Mouse (Mus musculus) CD4-positive, CD25-positive, alpha-beta regulatory T cell, adult 2 months (primary cell): Measurements from ENCODE around the gene Bnip3.

ENCODE experiments used
- DNase-seq: peaks from one replicate; pipeline ENCODE4 v3.0.0-alpha.2; 2012; ENCODE audit warnings: low read depth, low spot score

Bnip3 gene

GRCm38 (mm10) chr7:138906441-138906840 lies 2.9 kb downstream of the Bnip3 start:
- DNase-seq = no peak

- no peak for DNase-seq
These were observed 5.4 kb downstream of the Bnip3 start for GRCm38 (mm10) chr7:138903886-138904435.

DNA sequence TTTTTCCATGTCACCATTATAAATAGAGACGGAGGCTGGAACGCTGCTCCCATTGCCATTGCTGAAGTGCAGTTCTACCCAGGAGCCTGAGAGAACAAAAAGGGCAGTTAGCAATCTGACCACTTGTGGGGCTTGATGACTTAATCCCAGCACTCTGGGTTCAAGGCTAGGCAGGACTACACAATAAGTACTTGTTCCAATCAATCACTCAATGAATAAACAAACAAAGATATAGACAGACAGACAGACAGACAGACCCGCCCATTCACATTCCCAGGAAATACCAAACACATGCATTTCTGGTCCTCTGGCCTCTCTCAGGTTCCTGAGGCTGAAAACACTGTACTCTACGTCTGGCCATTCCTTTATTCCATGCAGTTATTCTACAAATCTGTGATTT lies 10.6 kb downstream of the Bnip3 start:
- DNase-seq = no peak

- DNase-seq = no peak
These were observed 11.2 kb downstream of the Bnip3 start for GRCm38 (mm10) chr7:138898122-138898521.

DNA sequence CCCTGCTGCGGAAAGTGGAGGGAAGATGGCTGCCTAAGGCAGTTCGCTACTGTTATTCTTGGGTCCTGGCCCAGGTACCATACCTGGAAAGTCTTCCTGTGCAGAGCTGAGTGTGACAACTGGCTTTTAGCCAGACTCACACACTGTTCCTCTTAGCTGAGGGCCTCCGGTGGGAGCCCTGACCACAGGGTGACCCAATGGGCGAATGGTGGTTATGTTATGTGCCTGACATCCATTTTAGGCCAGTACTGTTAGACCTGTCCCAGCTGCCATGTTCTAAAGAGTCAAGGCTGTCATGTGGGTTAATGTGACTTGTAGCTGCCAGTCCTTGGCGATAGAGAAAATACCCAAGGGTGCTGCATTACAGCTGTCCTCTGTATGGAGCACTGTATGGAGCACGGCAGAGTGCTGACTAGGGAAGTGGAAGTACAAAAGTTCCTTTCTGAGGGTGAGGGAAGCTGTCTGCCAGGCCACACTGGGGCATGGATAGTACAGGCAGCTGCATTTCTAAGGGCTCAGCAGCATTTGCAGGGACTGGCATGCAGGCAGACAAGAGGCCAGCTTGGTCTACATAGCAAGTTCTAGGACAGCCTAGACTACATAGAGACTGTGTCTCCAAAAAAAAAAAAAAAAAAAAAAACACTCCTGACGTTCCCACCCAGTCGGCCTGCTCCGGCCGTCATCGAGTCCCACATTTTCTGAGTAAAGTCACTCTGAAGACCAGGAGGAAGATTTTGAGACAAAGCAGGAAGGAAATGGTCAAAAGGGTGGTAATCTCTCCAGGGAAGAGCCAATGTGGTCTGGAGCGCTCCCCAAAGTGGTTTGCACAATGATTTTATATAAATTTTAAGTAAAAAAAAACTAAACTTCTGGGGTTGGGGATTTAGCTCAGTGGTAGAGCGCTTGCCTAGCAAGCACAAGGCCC lies 23.7 kb downstream of the Bnip3 start:
- no peak for DNase-seq

DNA sequence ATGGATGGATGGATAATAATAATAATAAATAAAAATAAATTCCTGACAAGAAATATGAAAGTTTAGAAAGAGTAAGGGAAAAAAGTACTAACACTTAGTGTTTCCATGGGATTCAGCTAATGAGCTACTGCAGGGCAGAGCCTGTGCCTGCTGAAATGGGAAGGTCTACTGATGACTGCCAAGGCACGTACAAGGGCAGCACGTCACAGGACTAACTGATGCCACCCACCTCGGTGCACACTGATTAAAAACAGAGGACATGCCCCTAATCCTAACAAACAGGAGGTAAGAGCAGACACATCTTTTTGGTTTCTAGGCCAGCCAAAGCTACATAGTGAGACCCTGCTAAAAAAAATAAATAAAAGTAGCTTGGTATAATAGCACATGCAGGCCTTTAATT lies 25.6 kb downstream of the Bnip3 start:
- DNase-seq = no peak

GRCm38 (mm10) chr7:138875031-138875430 lies 34.3 kb downstream of the Bnip3 start:
- DNase-seq = no peak

GRCm38 (mm10) chr7:138872956-138873355 lies 36.4 kb downstream of the Bnip3 start:
- DNase-seq = no peak

GRCm38 (mm10) chr7:138868316-138868715 lies 41.0 kb downstream of the Bnip3 start:
- no peak for DNase-seq

- DNase-seq = no peak
These were observed 42.0 kb downstream of the Bnip3 start for GRCm38 (mm10) chr7:138867286-138867685.

GRCm38 (mm10) chr7:138864776-138865175 lies 44.5 kb downstream of the Bnip3 start:
- no peak for DNase-seq

- DNase-seq = no peak
These were observed 45.3 kb downstream of the Bnip3 start for GRCm38 (mm10) chr7:138863950-138864572.

DNA sequence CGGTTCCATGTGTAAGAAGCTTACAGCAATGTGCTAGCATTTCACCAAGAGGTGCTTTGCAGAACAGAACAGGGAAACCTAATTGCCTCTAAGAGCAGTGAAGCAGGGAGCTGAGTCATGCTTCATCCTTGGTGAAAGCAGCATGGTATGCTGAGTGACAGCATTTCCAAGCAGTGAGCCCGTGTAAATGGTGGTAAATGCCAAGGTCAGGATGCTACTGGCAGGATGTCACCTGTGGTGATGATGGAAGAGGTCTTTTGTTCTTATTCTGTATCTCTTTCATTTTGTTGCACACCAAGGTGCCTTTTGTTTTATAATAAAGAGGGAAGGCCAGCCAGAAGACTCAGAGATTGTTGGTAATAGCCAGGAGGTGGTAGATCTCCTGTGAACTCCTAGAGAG lies 52.6 kb downstream of the Bnip3 start:
- DNase-seq = no peak

- DNase-seq = no peak
These were observed 55.1 kb downstream of the Bnip3 start for GRCm38 (mm10) chr7:138854201-138854600.

DNA sequence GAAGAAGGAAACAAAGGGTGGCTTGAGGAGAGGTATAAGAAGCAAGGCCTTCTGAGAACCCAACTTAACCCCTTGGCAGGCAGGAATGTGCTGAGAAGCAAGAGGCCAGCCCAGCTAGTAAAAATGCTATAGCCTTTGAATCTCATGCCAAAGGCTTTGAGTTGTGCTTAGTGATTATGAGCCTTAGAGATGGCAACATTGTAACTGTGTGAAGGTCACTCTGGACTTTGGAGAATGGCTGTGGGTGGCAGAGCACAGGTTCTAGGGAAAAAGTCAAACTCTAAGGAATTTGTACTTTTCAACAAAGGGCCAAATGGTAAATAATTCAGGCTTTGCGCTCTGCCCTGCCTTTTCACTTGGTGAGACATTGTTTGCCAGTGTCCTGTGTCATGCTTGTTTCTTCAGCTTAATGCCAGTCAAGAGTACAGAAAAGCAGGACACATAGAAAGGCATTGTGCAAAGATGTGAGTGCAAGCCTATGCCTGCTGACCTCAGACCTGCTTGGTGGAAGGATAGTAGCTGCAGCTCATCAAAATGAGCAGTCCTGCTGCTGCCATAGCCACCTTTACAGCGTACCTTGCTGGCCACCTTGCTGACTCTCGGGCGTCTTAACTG lies 55.8 kb downstream of the Bnip3 start:
- no peak for DNase-seq

- DNase-seq = no peak
These were observed 59.2 kb downstream of the Bnip3 start for GRCm38 (mm10) chr7:138850083-138850482.

- peak; percentile 21 for DNase-seq
These were observed 61.0 kb downstream of the Bnip3 start for GRCm38 (mm10) chr7:138848028-138848920.

- DNase-seq = peak; percentile 22
These were observed 61.8 kb downstream of the Bnip3 start for GRCm38 (mm10) chr7:138847316-138848027.

GRCm38 (mm10) chr7:138846502-138846991 lies 62.8 kb downstream of the Bnip3 start:
- DNase-seq = no peak
